Mouse (Mus musculus) cortical plate, adult 2 months (tissue): ENCODE results near the gene Emc6. TPM values are rescaled to one million over a fixed set of nuclear protein-coding genes. Genes with fewer than 3 reads are reported as not detected.
A peak's percentile ranks its signal among the peaks of the same experiment; 100 is the strongest.

Source experiments
- H3K27ac ChIP-seq: fragments of 200-500 bp; 2 replicates; pipeline ENCODE4 v1.5.1; 2012; ENCODE audit warnings: low read length, control low read depth, inconsistent platforms; ENCODE audit not compliant: insufficient read depth
- H3K4me1 ChIP-seq: fragments of 200-500 bp; 2 replicates; pipeline ENCODE4 v1.6.1; 2011; ENCODE audit warnings: low read length; ENCODE audit not compliant: control insufficient read depth, insufficient read depth
- H3K4me3 ChIP-seq: fragments of 200-500 bp; 2 replicates; pipeline ENCODE4 v1.5.1; 2011; ENCODE audit warnings: mild to moderate bottlenecking, low read length, control low read depth; ENCODE audit not compliant: insufficient read depth
- CTCF ChIP-seq: fragments of 200-500 bp; IDR thresholded peaks from 2 replicates; pipeline ENCODE4 v1.5.1; 2011; ENCODE audit warnings: mild to moderate bottlenecking, control low read depth, low read length; ENCODE audit not compliant: insufficient read depth; ENCODE audit errors: extremely low read depth
- POLR2A ChIP-seq: fragments of 200-500 bp; IDR thresholded peaks from 2 replicates; pipeline ENCODE4 v1.6.1; 2011; ENCODE audit warnings: mild to moderate bottlenecking, low read length, control low read depth; ENCODE audit not compliant: insufficient read depth; ENCODE audit errors: extremely low read depth
- polyA plus RNA-seq: library from polyadenylated mRNA; depleted of rRNA; stranded (reverse); fragments of >200 nt; gene quantifications from 2 replicates; pipeline ENCODE4 v1.2.3, GENCODE M21; 2012; rRNA removed

Emc6 gene
- polyA plus RNA-seq, 1 experiment = 69.7 TPM

GRCm38 (mm10) chr11:73136587-73136986 lies 40.2 kb downstream of the Emc6 start:
- H3K4me1 ChIP-seq = no peaks in the 10 kb centered on the region
- no peak overlapping the region for H3K4me3 ChIP-seq
- no peak overlapping the region for H3K27ac ChIP-seq
- no peak for TF ChIP-seq POLR2A
- TF ChIP-seq CTCF = no peak

DNA sequence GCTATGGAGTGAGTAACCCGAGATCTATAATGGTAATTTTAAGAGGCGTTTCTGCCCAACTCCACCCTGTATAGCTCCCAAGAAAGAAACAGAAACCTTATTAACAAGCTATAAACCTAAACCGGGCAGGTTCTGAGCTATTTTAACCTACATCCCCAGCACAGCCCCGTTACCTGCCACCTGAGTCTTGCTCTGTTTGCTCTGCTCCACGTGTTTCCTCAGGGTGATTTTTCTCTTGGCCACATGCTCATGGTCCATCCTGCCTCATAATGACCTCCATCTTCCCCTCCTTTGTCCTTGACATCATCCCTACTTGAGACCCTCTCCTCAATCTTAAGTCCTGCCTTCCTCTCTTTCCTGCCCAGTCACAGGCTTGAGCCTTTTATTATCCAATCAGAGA lies 42.6 kb downstream of the Emc6 start:
- Histone ChIP-seq H3K4me1 (no peaks in the 10 kb centered on the region), H3K4me3 (no peak overlapping the region), H3K27ac (no peak overlapping the region)
- TF ChIP-seq POLR2A (no peak), CTCF (no peak)

DNA sequence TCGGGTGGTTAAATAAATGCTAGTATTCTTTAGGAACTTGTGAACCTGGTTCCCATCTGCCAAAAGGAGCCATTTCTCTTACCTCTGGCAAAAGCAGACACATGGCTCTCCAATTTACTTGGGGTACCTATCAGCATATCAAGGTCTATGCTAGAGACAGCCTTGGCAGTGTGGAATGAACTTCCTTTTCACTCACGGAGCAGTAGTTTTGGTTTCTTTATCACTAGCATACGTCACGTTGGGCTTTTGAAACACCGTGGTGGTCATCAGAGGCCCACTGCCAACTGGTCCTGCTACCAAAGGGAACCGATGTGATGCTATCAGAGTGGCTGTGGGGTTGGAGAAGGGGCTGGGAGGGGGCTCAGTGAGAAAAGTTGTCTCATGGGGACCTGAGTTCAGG lies 43.8 kb downstream of the Emc6 start:
- no peaks in the 10 kb centered on the region for H3K4me1 ChIP-seq
- H3K27ac ChIP-seq = no peak overlapping the region
- TF ChIP-seq POLR2A = no peak
- H3K4me3 ChIP-seq = no peak overlapping the region

GRCm38 (mm10) chr11:73131020-73131419 lies 45.8 kb downstream of the Emc6 start:
- TF ChIP-seq CTCF = peak; percentile 55
- no peak for TF ChIP-seq POLR2A
- Histone ChIP-seq H3K27ac (no peak overlapping the region), H3K4me1 (no peaks in the 10 kb centered on the region), H3K4me3 (no peak overlapping the region)

DNA sequence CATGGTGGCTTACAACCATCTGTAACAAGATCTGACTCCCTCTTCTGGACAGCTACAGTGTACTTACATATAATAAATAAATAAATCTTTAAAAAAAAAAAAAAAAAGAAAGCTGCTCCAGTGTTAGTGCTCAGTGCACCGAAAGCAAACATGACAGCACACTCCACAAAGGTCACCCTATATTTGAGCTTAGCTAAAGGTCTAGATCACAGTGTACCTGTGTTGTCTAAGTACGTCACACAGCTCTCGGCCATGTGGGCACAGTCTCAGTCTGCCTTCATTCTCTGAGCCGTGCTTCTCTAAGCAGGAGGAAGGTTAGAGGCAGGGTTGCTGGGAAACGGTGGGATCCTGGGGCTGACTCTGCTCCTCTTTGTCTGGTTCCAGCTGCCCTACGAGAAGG lies 50.3 kb downstream of the Emc6 start:
- H3K27ac ChIP-seq = no peak overlapping the region
- no peaks in the 10 kb centered on the region for H3K4me1 ChIP-seq
- H3K4me3 ChIP-seq = no peak overlapping the region
- TF ChIP-seq POLR2A (no peak), CTCF (no peak)

Other genes with a start within 250 kb of the Emc6 start
- 4.4 and 4.6 TPM in 2 replicates for gene Atp2a3, start 215.9 kb downstream of the Emc6 start, polyA plus RNA-seq
- 0.52 and 0.78 TPM in 2 replicates for gene P2rx1, start 177.9 kb downstream of the Emc6 start, polyA plus RNA-seq
- 90.0 and 103 TPM in 2 replicates for gene Camkk1, start 158.0 kb downstream of the Emc6 start, polyA plus RNA-seq
- gene Ncbp3, start 129.3 kb downstream of the Emc6 start, polyA plus RNA-seq = 4.5 and 4.7 TPM in 2 replicates
- gene Itgae, start 86.5 kb downstream of the Emc6 start, polyA plus RNA-seq = 0.21 and 0.25 TPM in 2 replicates
- 0.13 and 0.15 TPM in 2 replicates for gene Haspin, start 38.7 kb downstream of the Emc6 start, polyA plus RNA-seq
- gene P2rx5, start 16.6 kb downstream of the Emc6 start, polyA plus RNA-seq = 0.35 and 0.68 TPM in 2 replicates
- gene Tax1bp3, start within 50 bp of the Emc6 start, polyA plus RNA-seq = 13.3 and 13.6 TPM in 2 replicates
- 23.5 and 24.5 TPM in 2 replicates for gene Ctns, start 22.0 kb upstream of the Emc6 start, polyA plus RNA-seq
- gene Shpk, start 22.4 kb upstream of the Emc6 start, polyA plus RNA-seq = 4.1 and 4.4 TPM in 2 replicates
- 0.13 and 0.19 TPM in 2 replicates for gene Trpv1, start 57.3 kb upstream of the Emc6 start, polyA plus RNA-seq
- 0.52 and 0.62 TPM in 2 replicates for gene Trpv3, start 90.4 kb upstream of the Emc6 start, polyA plus RNA-seq
- 29.5 and 34.3 TPM in 2 replicates for gene Aspa, start 152.6 kb upstream of the Emc6 start, polyA plus RNA-seq
- gene Gm49340, start 152.7 kb upstream of the Emc6 start, polyA plus RNA-seq = not detected in 2 replicates
- 0.08 and 0.13 TPM in 2 replicates for gene Spata22, start 152.7 kb upstream of the Emc6 start, polyA plus RNA-seq
- not detected in 2 replicates for gene Olfr20, start 173.7 kb upstream of the Emc6 start, polyA plus RNA-seq
- not detected in 2 replicates for gene Olfr376, start 194.2 kb upstream of the Emc6 start, polyA plus RNA-seq
- not detected in 2 replicates for gene Olfr1, start 222.6 kb upstream of the Emc6 start, polyA plus RNA-seq